Mouse (Mus musculus): ENCODE data around the gene Grasp.

GRCm38 (mm10) chr15:101194951-101195823 is 28.8 kb upstream of the Grasp start:
- TF ChIP-seq CTCF (conservative IDR thresholded peaks at IDR 0.05; ENCODE audit: low read length) (no peak), POU5F1 (IDR thresholded peaks at IDR 0.05; ENCODE audit: borderline replicate concordance, low read length) (no peak)

Data from E14TG2a.4 (cell line).